8 mouse cellular contexts compared by ENCODE assay signal in the genomic region with DNA sequence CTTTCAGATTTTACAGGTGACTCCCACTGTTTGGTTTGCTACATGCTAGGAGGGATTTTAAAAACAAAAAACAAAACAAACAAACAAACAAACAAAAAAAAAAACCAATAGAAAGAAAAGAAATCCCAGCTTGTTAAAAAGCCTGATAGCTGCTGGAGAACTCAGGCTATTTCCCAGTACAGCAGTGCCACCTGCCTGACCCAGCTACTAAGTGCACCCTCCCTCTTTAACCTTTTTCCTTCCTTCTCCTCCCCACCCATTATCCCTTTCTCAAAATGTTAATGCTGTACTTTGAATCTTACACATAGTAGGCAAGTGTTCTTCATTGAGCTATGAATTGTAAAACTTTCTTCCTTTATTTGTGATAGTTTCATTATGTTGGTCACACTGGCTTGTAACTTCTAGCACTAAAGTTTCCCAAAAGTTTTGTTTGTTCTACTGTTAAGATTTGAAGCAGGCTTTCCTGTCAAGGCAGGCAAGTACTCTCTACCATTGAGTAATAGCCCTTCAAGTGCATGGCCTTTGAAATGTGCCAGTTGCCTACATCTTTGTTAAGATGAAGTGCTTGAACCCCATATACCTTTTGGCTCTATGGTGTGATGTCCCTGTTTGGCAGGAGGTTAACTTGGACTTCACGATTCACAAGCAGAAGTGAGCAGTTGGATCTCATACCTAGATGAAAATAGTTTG. TPM values are rescaled to one million over a fixed set of nuclear protein-coding genes. Genes with fewer than 3 reads are reported as not detected.
DNase-seq lines count a peak whose midpoint lies in the region; ATAC-seq and TF ChIP-seq lines count a peak whose summit lies in the region.

No protein-coding gene starts in this region.

- H3K9ac ChIP-seq in forebrain, postnatal 0 days: no peak overlapping the region
- H3K9ac ChIP-seq in forebrain, embryonic 15.5 days (replicated peaks): no peak overlapping the region
- no peak overlapping the region for H3K9ac ChIP-seq in midbrain, embryonic 14.5 days (replicated peaks; ENCODE audit: low read length)
- no peak overlapping the region for H3K9ac ChIP-seq in midbrain, embryonic 16.5 days (ENCODE audit: low read depth, low read length)

- no peak for TF ChIP-seq POLR2A in brain, embryonic 14.5 days (IDR thresholded peaks at IDR 0.05; ENCODE audit: borderline replicate concordance, extremely low read depth, insufficient read depth, insufficient read length, poor library complexity, severe bottlenecking)
- no peak for TF ChIP-seq POLR2A in thymus, adult 2 months (IDR thresholded peaks at IDR 0.05; ENCODE audit: control insufficient read depth, extremely low read depth, insufficient read depth, low read length, poor library complexity)

- WGBS in forebrain, postnatal 0 days: 82% methylated on average over 1 of the region's 1 CpGs
- WGBS in forebrain, embryonic 15.5 days: 90% methylated on average over 1 of the region's 1 CpGs
- 98% methylated on average over 1 of the region's 1 CpGs for WGBS in midbrain, embryonic 14.5 days
- WGBS in midbrain, embryonic 16.5 days: 89% methylated on average over 1 of the region's 1 CpGs
- 96% methylated on average over 1 of the region's 1 CpGs for WGBS in thymus, adult 2 months

- ATAC-seq in forebrain, postnatal 0 days: no peak; the same call in 1 of the 2 replicates
- ATAC-seq in forebrain, embryonic 15.5 days (replicated peaks): no peak
- no peak for ATAC-seq in midbrain, embryonic 14.5 days (ENCODE audit: low FRiP score, low TSS enrichment)
- ATAC-seq in midbrain, embryonic 16.5 days: no peak

- no peaks in the 10 kb centered on the region for H3K9me3 ChIP-seq in forebrain, postnatal 0 days (ENCODE audit: low read length)
- H3K9me3 ChIP-seq in forebrain, embryonic 15.5 days: no peaks in the 10 kb centered on the region
- H3K9me3 ChIP-seq in midbrain, embryonic 14.5 days (ENCODE audit: control insufficient read depth, low read length): no peaks in the 10 kb centered on the region
- no peaks in the 10 kb centered on the region for H3K9me3 ChIP-seq in midbrain, embryonic 16.5 days (replicated peaks; ENCODE audit: control insufficient read depth, low read length, poor library complexity, severe bottlenecking)

- no peak for DNase-seq in forebrain, postnatal 0 days
- peak; percentile 48 for DNase-seq in midbrain, embryonic 14.5 days
- no peak for DNase-seq in brain, embryonic 14.5 days (ENCODE audit: low read depth)
- DNase-seq in naive thymus-derived CD4-positive, alpha-beta T cell, adult 2 months (ENCODE audit: low read depth): peak; percentile 30
- DNase-seq in thymus, adult 2 months: no peak
- DNase-seq in heart, adult 9 months (ENCODE audit: low spot score in 2 of 2): no peak

- H3K27ac ChIP-seq in forebrain, postnatal 0 days (ENCODE audit: low read depth, low read length): no peak overlapping the region
- no peak overlapping the region for H3K27ac ChIP-seq in forebrain, embryonic 15.5 days (replicated peaks)
- no peak overlapping the region for H3K27ac ChIP-seq in midbrain, embryonic 14.5 days (replicated peaks; ENCODE audit: low read depth, low read length)
- no peak overlapping the region for H3K27ac ChIP-seq in midbrain, embryonic 16.5 days (ENCODE audit: low read length)
- no peak overlapping the region for H3K27ac ChIP-seq in thymus, adult 2 months (ENCODE audit: control insufficient read depth, insufficient read depth, low read length)

- H3K4me3 ChIP-seq in forebrain, postnatal 0 days (ENCODE audit: low read depth, low read length): no peak overlapping the region
- H3K4me3 ChIP-seq in forebrain, embryonic 15.5 days: no peak overlapping the region
- no peak overlapping the region for H3K4me3 ChIP-seq in midbrain, embryonic 14.5 days (replicated peaks; ENCODE audit: low read depth, low read length)
- no peak overlapping the region for H3K4me3 ChIP-seq in midbrain, embryonic 16.5 days (ENCODE audit: low read depth, low read length)
- H3K4me3 ChIP-seq in thymus, adult 2 months (ENCODE audit: control insufficient read depth, insufficient read depth, low read length): no peak overlapping the region

- no peaks in the 10 kb centered on the region for H3K36me3 ChIP-seq in forebrain, postnatal 0 days (ENCODE audit: insufficient read depth)
- no peaks in the 10 kb centered on the region for H3K36me3 ChIP-seq in forebrain, embryonic 15.5 days
- H3K36me3 ChIP-seq in midbrain, embryonic 14.5 days (ENCODE audit: control insufficient read depth, insufficient read depth, low read length): no peaks in the 10 kb centered on the region
- no peaks in the 10 kb centered on the region for H3K36me3 ChIP-seq in midbrain, embryonic 16.5 days (ENCODE audit: control insufficient read depth, insufficient read depth, low read length)
- no peaks in the 10 kb centered on the region for H3K36me3 ChIP-seq in thymus, adult 2 months (ENCODE audit: control insufficient read depth, insufficient read depth, low read length)

- no peaks in the 10 kb centered on the region for H3K4me1 ChIP-seq in forebrain, postnatal 0 days (ENCODE audit: insufficient read depth)
- no peaks in the 10 kb centered on the region for H3K4me1 ChIP-seq in forebrain, embryonic 15.5 days
- no peaks in the 10 kb centered on the region for H3K4me1 ChIP-seq in midbrain, embryonic 14.5 days (ENCODE audit: control insufficient read depth, insufficient read depth, low read length)
- no peaks in the 10 kb centered on the region for H3K4me1 ChIP-seq in midbrain, embryonic 16.5 days (ENCODE audit: control insufficient read depth, insufficient read depth, low read length)
- no peaks in the 10 kb centered on the region for H3K4me1 ChIP-seq in thymus, adult 2 months (replicated peaks; ENCODE audit: control insufficient read depth, insufficient read depth, low read length)

- H3K27me3 ChIP-seq in forebrain, postnatal 0 days (ENCODE audit: insufficient read depth, low read length): no peaks in the 10 kb centered on the region
- no peaks in the 10 kb centered on the region for H3K27me3 ChIP-seq in forebrain, embryonic 15.5 days
- H3K27me3 ChIP-seq in midbrain, embryonic 14.5 days (ENCODE audit: control insufficient read depth, insufficient read depth, low read length): no peaks in the 10 kb centered on the region
- no peaks in the 10 kb centered on the region for H3K27me3 ChIP-seq in midbrain, embryonic 16.5 days (ENCODE audit: control insufficient read depth, insufficient read depth, low read depth, low read length)
- H3K27me3 ChIP-seq in thymus, adult 2 months (ENCODE audit: control insufficient read depth, insufficient read depth, low read length): no peaks in the 10 kb centered on the region

- no peak overlapping the region for H3K4me2 ChIP-seq in forebrain, postnatal 0 days (ENCODE audit: low read depth)
- H3K4me2 ChIP-seq in forebrain, embryonic 15.5 days (replicated peaks): no peak overlapping the region
- no peak overlapping the region for H3K4me2 ChIP-seq in midbrain, embryonic 14.5 days (ENCODE audit: low read length)
- H3K4me2 ChIP-seq in midbrain, embryonic 16.5 days (ENCODE audit: low read length): no peak overlapping the region

- TF ChIP-seq CTCF in forebrain, postnatal 0 days (IDR thresholded peaks at IDR 0.05; ENCODE audit: low read depth): peak; percentile 61
- peak; percentile 56; the same call in 1 of the 2 replicates for TF ChIP-seq CTCF in brain, embryonic 14.5 days (IDR thresholded peaks at IDR 0.05; ENCODE audit: borderline replicate concordance, extremely low read depth, insufficient read depth, insufficient read length)
- TF ChIP-seq CTCF in thymus, adult 2 months (IDR thresholded peaks at IDR 0.05; ENCODE audit: borderline replicate concordance, control insufficient read depth, extremely low read depth, insufficient read depth, low read length, poor library complexity): no peak

RNA-seq across cellular contexts. Expression of gene Gpr22, which starts 6.0 kb away (rescaled TPM):
- total RNA-seq in forebrain, postnatal 0 days (2014; rRNA removed): 16.6 and 17.2 TPM in 2 replicates
- polyA plus RNA-seq in forebrain, postnatal 0 days (2015; fragmentation: Nextera tagmentation; extraction: Ambion mirVana): 12.3 and 13.3 TPM in 2 replicates
- 10.7 TPM in 2 replicates for polyA plus RNA-seq in forebrain, embryonic 15.5 days (2015; fragmentation: Nextera tagmentation; extraction: Ambion mirVana)
- 29.2 and 29.9 TPM in 2 replicates for polyA plus RNA-seq in midbrain, embryonic 14.5 days (2014; fragmentation: Nextera tagmentation; extraction: Ambion mirVana)
- polyA plus RNA-seq in midbrain, embryonic 16.5 days (2015; fragmentation: Nextera tagmentation; extraction: Ambion mirVana): 21.2 and 21.3 TPM in 2 replicates
- polyA plus RNA-seq in brain, embryonic 14.5 days (2012; rRNA removed): 8.4 and 11.0 TPM in 2 replicates
- 0.28 TPM in 1 of 2 replicates, not detected in the other for polyA plus RNA-seq in thymus, adult 2 months (2012; rRNA removed)

Comparison
In these comparisons a context has a peak if more than half of its experiments do, and no peak if none do; other contexts are left out.
1. DNase-seq: peak in midbrain, embryonic 14.5 days (single experiment) and naive thymus-derived CD4-positive, alpha-beta T cell, adult 2 months (single experiment); none in forebrain, postnatal 0 days (single experiment), brain, embryonic 14.5 days (single experiment), thymus, adult 2 months (single experiment) and heart, adult 9 months (0 of 2).